Mouse (Mus musculus): ENCODE data around the gene Zfp184.

Zfp184 gene

GRCm38 (mm10) chr13:21984486-21984885 lies 39.6 kb downstream of the Zfp184 start:
- DNase-seq (ENCODE audit: low read depth, low spot score) = no peak

GRCm38 (mm10) chr13:21992550-21992949 lies 47.7 kb downstream of the Zfp184 start:
- DNase-seq (ENCODE audit: low read depth, low spot score) = no peak

DNA sequence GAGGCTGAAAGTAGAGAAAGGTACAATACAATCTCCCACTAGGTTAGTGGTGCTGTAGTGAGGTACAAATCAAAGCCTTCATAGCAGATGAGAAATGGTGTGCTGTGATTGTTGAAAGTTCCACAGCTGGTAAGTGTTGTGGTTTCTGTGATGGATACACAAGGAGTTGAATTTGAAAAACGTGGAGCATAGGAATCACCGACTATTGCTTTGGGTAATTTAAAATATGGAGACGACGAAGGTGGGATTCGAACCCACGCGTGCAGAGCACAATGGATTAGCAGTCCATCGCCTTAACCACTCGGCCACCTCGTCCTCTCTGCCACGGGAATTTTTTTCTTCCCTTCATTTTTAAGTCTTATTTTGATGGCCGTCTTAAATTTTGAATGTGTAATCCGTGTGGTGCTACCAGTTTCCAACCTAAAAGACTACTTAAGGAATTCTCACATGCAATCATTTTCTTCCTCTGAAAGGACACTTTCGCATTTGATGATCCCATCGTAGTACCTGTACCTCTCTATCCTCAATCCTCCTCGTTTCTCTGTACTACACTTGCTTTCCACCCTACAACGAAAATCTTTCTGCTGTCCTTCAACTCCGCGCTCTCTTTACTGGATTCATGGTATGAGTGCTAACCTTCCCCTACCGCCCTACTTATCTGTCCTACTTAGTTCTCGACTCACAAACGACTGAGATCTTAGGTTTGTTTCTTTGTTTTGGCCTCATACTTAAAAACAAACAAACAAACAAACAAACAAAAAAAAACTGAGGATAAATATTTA lies 49.3 kb downstream of the Zfp184 start:
- DNase-seq (ENCODE audit: low read depth, low spot score) = no peak

DNA sequence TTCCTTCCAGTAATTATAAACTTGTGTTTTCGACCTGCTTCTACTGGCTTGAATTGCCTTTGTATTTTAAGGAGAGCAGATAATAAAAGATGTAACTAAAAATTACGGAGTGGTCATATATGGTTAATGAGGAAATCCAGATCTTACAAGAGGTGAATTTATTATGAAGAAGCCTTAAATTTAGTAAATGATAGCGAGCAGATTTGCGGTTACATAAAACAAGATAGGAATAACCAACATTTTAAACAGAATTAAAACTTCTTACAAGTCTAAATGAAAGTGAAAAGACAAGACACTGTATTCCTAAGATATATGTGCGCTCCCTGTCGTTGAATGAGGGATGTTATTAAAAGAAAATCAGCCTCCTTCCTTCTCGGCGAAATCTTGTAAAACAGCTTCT lies 50.0 kb downstream of the Zfp184 start:
- no peak for DNase-seq (ENCODE audit: low read depth, low spot score)

GRCm38 (mm10) chr13:21995331-21995914 lies 50.5 kb downstream of the Zfp184 start:
- DNase-seq (ENCODE audit: low read depth, low spot score) = no peak

DNA sequence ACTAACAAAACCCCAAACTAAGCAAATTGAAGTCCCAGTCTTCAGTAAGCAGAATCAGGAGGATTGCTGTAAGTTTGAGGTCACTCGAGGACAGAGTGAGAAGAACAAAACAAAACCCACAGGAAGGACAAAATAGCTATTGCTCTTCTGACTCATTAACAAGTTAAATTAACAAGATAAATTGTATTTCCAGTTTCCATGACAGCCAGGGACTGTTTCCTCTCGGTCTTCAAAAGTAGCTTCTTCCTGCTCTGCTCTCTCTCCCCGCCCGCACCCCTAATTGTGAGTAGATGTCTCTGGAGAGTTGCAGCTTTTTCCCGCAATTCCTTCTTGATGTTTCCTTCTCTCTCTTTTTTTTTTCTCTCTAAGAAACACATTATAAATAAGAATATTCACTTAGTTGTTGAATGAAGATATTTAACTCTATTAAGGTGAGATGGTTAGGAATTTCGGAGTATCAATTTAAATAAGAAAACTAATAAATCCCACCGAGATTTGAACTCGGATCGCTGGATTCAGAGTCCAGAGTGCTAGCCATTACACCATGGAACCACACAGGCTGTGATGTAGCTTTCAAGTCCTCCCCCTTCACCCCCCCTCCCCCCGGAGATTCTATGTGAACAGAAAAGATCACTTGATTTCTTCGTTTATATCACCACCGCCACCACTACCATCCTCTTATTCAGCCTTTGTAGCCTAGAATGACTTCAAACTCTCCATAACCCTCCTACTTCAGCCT lies 51.4 kb downstream of the Zfp184 start:
- DNase-seq (ENCODE audit: low read depth, low spot score) = no peak

- DNase-seq (ENCODE audit: low read depth, low spot score) = no peak
Measured at GRCm38 (mm10) chr13:21996840-21997185, 51.9 kb downstream of the Zfp184 start.

DNA sequence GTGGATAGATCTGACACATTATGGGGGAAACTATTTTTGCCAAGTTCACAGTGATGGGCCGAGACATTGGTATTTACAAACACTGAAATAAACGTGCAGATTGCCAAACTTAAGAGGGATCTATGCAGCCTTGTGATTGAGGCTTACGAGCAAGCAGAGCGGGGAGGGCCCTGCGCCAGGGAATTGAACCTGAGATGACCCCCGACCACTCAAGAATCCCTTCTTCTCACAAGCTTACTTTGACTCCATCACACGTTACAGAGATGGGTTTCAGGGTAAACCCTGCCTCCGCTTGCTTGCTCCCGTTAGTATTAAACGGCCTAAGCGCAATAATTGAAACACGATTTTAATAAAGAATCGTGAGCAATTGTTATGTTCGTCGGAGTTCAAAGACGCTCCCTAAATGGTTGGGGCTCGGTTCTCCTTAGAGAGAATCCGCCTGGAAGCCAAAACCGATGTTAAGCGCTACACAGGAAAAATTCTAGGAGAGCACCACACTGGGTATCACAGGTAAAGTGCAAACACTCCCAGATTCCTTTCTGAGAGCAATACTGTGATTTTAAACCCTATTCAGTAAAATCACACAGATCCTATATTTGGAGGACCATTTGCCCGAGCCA lies 52.4 kb downstream of the Zfp184 start:
- no peak for DNase-seq (ENCODE audit: low read depth, low spot score)

DNA sequence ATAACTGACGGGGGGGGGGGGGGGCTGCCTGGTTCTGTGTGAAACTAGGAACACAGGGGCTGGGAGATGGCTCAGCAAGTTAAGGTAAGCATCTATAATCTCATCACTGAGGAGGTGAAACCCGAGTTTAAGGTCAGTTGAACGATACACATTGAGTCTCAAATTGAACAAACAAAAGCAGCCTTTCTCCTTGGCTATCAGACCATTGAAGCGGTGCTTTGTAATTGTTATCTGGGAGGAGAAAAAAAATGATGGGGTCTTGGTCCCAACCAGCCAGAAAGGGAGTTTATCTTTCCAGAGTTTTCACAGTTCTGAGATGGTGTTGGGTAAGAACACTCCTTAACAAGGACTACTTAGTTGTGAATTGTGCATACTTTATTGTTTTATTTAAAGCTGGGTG lies 52.9 kb downstream of the Zfp184 start:
- DNase-seq (ENCODE audit: low read depth, low spot score) = no peak

GRCm38 (mm10) chr13:21998412-21998811 lies 53.5 kb downstream of the Zfp184 start:
- no peak for DNase-seq (ENCODE audit: low read depth, low spot score)

- DNase-seq (ENCODE audit: low read depth, low spot score) = no peak
Measured at GRCm38 (mm10) chr13:21999147-21999546, 54.3 kb downstream of the Zfp184 start.

DNA sequence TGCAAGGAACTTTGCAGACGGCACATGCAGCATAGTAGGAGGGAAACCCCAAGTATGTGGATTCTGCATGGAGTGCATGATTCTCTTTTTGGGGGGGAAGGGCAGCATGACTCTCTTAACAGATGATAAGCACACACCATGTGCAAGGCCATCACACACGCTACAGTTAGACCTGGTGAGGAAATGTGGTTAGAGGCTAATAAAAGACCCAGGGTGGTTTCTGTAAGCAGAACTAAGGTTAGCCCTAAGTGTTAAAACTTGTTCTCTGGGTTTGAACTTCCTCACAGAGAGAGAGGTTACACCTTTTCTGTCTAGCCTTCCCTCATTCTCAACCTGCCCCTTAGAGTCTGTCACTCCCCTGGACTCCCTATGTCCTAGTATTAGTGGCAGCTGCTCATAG lies 56.5 kb downstream of the Zfp184 start:
- no peak for DNase-seq (ENCODE audit: low read depth, low spot score)

DNA sequence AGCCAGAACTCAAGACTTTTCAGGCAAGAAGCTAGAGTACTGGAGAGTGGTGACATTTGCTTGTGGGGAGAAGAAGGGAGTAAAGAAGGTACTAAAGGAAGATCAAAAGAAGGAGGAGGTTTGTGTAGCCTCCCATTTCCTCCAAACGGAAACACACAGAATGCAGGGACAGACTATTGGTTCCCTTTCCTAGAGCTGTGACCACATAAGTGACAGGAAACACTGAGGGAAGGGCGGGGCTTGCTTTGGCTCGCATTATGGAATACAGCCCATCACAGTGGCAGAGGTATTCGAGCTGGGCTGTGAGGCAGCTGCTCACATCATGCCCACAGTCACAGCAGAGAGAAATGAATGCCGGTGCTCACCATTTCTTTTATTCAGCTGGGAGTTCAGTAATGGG lies 56.9 kb downstream of the Zfp184 start:
- no peak for DNase-seq (ENCODE audit: low read depth, low spot score)

DNA sequence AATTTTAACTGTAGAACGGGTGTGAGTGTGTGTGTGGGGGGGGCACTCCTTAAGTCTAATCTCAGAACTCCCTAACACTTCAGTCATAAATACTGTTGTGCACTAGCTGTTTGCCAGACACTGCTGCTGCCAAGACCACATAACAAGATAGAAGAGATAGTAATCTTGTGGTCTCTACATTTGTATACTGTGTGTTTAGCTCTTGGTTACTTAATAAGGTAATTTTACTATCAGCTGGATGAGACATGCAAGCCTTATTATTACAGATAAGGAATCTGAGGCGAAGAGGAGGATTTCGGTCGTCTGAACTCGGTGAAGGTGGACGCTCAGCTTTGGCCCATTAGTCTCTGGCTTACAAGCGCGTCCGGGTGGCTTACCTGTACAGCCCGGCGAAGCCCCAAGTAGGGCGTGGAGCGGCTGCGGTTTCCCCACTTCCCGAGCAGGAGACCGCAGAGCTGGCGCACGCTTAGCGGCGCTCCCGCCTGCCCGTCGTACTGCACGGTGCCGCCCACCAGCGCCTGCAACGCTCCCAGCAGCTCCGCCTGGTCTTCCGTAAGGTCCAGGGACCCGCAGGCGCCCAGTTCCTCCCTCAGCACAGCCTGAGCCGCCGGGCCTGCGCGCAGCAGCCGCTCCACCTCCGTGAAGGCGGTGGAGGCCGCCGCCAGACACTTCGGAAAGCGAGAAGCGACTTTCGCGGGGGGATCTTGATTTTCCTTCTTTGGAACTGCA lies 60.9 kb downstream of the Zfp184 start:
- DNase-seq (ENCODE audit: low read depth, low spot score) = no peak

- no peak for DNase-seq (ENCODE audit: low read depth, low spot score)
Measured at GRCm38 (mm10) chr13:22006334-22007120, 61.6 kb downstream of the Zfp184 start.

- no peak for DNase-seq (ENCODE audit: low read depth, low spot score)
Measured at GRCm38 (mm10) chr13:22007121-22007510, 62.2 kb downstream of the Zfp184 start.

GRCm38 (mm10) chr13:22007872-22008271 lies 63.0 kb downstream of the Zfp184 start:
- DNase-seq (ENCODE audit: low read depth, low spot score) = no peak

DNA sequence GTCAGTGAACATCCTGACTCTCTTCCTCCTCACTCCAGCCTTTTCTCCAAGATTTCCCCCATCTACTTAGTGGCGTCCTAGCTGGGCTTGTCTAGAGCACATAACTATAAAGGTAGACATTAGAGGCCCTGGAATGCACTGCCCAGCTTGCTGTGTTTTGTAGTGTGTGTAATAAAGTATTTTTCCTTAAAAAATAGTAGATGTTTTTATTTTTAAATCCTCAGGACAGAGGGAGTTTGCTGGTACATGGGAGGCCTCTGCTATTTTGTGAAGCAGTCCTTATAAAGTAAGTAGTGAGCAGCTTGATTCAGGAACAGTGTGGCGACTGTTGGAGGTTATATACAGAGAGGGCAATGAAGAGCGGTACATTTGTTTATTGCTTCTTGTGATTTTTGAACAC lies 63.8 kb downstream of the Zfp184 start:
- DNase-seq (ENCODE audit: low read depth, low spot score) = no peak

DNA sequence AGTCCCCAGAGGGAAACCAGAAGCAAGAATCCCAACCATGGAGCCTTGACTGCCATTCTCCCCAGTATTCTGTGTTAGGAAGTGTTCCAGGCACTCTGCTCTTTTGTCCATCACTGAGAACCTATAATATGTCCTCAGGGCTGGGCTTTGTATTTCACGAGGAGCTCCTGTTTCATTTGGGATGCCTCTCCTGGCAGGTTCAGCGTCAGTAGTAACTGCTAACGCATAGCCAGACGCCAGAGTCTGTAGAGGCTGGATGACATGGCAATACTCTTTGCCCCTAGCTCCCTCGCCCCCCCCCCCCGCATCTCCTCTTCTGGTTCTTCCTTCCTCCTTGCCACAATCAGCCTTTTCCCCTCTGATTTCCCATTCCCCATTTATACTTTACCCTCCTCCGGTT lies 64.7 kb downstream of the Zfp184 start, which contains the start of gene Prss16:
Prss16 (minus strand) TSS at position 101 of the 400 bp plus-strand sequence.
- DNase-seq (ENCODE audit: low read depth, low spot score) = no peak
